Mouse (Mus musculus): ENCODE measurements at regions not wholly inside any gene's neighbourhood (a gene's known extent, or its start where the extent isn't known, plus 50 kb on each side); places are given as distances from the start of the nearest gene placed in this dataset.

GRCm38 (mm10) chr3:23426956-23427355, 1350.5 kb downstream of the Tbl1xr1 start:
- H3K27me3 ChIP-seq (ENCODE audit: control insufficient read depth, insufficient read depth, low read length), result no peaks in the 10 kb centered on the region
- H3K4me2 ChIP-seq (ENCODE audit: low read depth, low read length), result no peak overlapping the region
- no peaks in the 10 kb centered on the region for H3K9me3 ChIP-seq (replicated peaks; ENCODE audit: control insufficient read depth, low read length)
- H3K4me1 ChIP-seq (ENCODE audit: control insufficient read depth, insufficient read depth, low read length), result no peaks in the 10 kb centered on the region
- DNase-seq (ENCODE audit: low spot score) (no peak), ATAC-seq (replicated peaks; ENCODE audit: insufficient number of reproducible peaks, low FRiP score, low TSS enrichment, low read depth) (no peak)
- H3K4me3 ChIP-seq (ENCODE audit: low read depth, low read length), result no peak overlapping the region
- no peak overlapping the region for H3K27ac ChIP-seq (replicated peaks; ENCODE audit: low read depth, low read length)
- WGBS, result 85% methylated on average over 3 of the region's 3 CpGs
- no peaks in the 10 kb centered on the region for H3K36me3 ChIP-seq (replicated peaks; ENCODE audit: control insufficient read depth, insufficient read depth, low read depth, low read length)
- H3K9ac ChIP-seq (replicated peaks; ENCODE audit: low read length), result no peak overlapping the region

- Histone ChIP-seq H3K36me3 (replicated peaks; ENCODE audit: control insufficient read depth, insufficient read depth, low read depth, low read length) (no peaks in the 10 kb centered on the region), H3K27ac (replicated peaks; ENCODE audit: low read depth, low read length) (no peak overlapping the region), H3K4me1 (ENCODE audit: control insufficient read depth, insufficient read depth, low read length) (no peaks in the 10 kb centered on the region), H3K4me2 (ENCODE audit: low read depth, low read length) (no peak overlapping the region), H3K4me3 (ENCODE audit: low read depth, low read length) (no peak overlapping the region), H3K9ac (replicated peaks; ENCODE audit: low read length) (no peak overlapping the region), H3K27me3 (ENCODE audit: control insufficient read depth, insufficient read depth, low read length) (no peaks in the 10 kb centered on the region), H3K9me3 (replicated peaks; ENCODE audit: control insufficient read depth, low read length) (no peaks in the 10 kb centered on the region)
- DNase-seq (ENCODE audit: low spot score), result no peak
- ATAC-seq (replicated peaks; ENCODE audit: insufficient number of reproducible peaks, low FRiP score, low TSS enrichment, low read depth), result no peak
Observed at GRCm38 (mm10) chr3:23435016-23435415, 1358.6 kb downstream of the Tbl1xr1 start.

GRCm38 (mm10) chr3:23457720-23458119, 1381.3 kb downstream of the Tbl1xr1 start:
- ATAC-seq (replicated peaks; ENCODE audit: insufficient number of reproducible peaks, low FRiP score, low TSS enrichment, low read depth) (no peak), DNase-seq (ENCODE audit: low spot score) (no peak)
- Histone ChIP-seq H3K9ac (replicated peaks; ENCODE audit: low read length) (no peak overlapping the region), H3K4me1 (ENCODE audit: control insufficient read depth, insufficient read depth, low read length) (no peaks in the 10 kb centered on the region), H3K27me3 (ENCODE audit: control insufficient read depth, insufficient read depth, low read length) (no peaks in the 10 kb centered on the region), H3K4me2 (ENCODE audit: low read depth, low read length) (no peak overlapping the region), H3K27ac (replicated peaks; ENCODE audit: low read depth, low read length) (no peak overlapping the region), H3K9me3 (replicated peaks; ENCODE audit: control insufficient read depth, low read length) (no peaks in the 10 kb centered on the region), H3K4me3 (ENCODE audit: low read depth, low read length) (no peak overlapping the region), H3K36me3 (replicated peaks; ENCODE audit: control insufficient read depth, insufficient read depth, low read depth, low read length) (no peaks in the 10 kb centered on the region)
- WGBS, result 87% methylated on average over 1 of the region's 1 CpGs

- no peak overlapping the region for H3K4me3 ChIP-seq (ENCODE audit: low read depth, low read length)
- no peak overlapping the region for H3K9ac ChIP-seq (replicated peaks; ENCODE audit: low read length)
- DNase-seq (ENCODE audit: low spot score) (no peak), ATAC-seq (replicated peaks; ENCODE audit: insufficient number of reproducible peaks, low FRiP score, low TSS enrichment, low read depth) (no peak)
- no peaks in the 10 kb centered on the region for H3K9me3 ChIP-seq (replicated peaks; ENCODE audit: control insufficient read depth, low read length)
- H3K27ac ChIP-seq (replicated peaks; ENCODE audit: low read depth, low read length), result no peak overlapping the region
- H3K36me3 ChIP-seq (replicated peaks; ENCODE audit: control insufficient read depth, insufficient read depth, low read depth, low read length), result no peaks in the 10 kb centered on the region
- H3K4me1 ChIP-seq (ENCODE audit: control insufficient read depth, insufficient read depth, low read length), result no peaks in the 10 kb centered on the region
- no peaks in the 10 kb centered on the region for H3K27me3 ChIP-seq (ENCODE audit: control insufficient read depth, insufficient read depth, low read length)
- WGBS, result no CpG with 5 or more reads among the region's 1 CpGs
- H3K4me2 ChIP-seq (ENCODE audit: low read depth, low read length), result no peak overlapping the region
Observed at GRCm38 (mm10) chr3:23499889-23500288, 1423.4 kb downstream of the Tbl1xr1 start.

GRCm38 (mm10) chr3:23547546-23547945, 1471.1 kb downstream of the Tbl1xr1 start:
- Histone ChIP-seq H3K4me2 (ENCODE audit: low read depth, low read length) (no peak overlapping the region), H3K4me1 (ENCODE audit: control insufficient read depth, insufficient read depth, low read length) (no peaks in the 10 kb centered on the region), H3K9ac (replicated peaks; ENCODE audit: low read length) (no peak overlapping the region), H3K4me3 (ENCODE audit: low read depth, low read length) (no peak overlapping the region), H3K27me3 (ENCODE audit: control insufficient read depth, insufficient read depth, low read length) (no peaks in the 10 kb centered on the region), H3K36me3 (replicated peaks; ENCODE audit: control insufficient read depth, insufficient read depth, low read depth, low read length) (no peaks in the 10 kb centered on the region), H3K27ac (replicated peaks; ENCODE audit: low read depth, low read length) (no peak overlapping the region), H3K9me3 (replicated peaks; ENCODE audit: control insufficient read depth, low read length) (no peaks in the 10 kb centered on the region)
- ATAC-seq (replicated peaks; ENCODE audit: insufficient number of reproducible peaks, low FRiP score, low TSS enrichment, low read depth), result no peak
- DNase-seq (ENCODE audit: low spot score), result no peak
- WGBS, result 76% methylated on average over 3 of the region's 3 CpGs

- Histone ChIP-seq H3K27me3 (ENCODE audit: control insufficient read depth, insufficient read depth, low read length) (no peaks in the 10 kb centered on the region), H3K9ac (replicated peaks; ENCODE audit: low read length) (no peak overlapping the region), H3K27ac (replicated peaks; ENCODE audit: low read depth, low read length) (no peak overlapping the region), H3K4me1 (ENCODE audit: control insufficient read depth, insufficient read depth, low read length) (no peaks in the 10 kb centered on the region), H3K9me3 (replicated peaks; ENCODE audit: control insufficient read depth, low read length) (no peaks in the 10 kb centered on the region), H3K36me3 (replicated peaks; ENCODE audit: control insufficient read depth, insufficient read depth, low read depth, low read length) (no peaks in the 10 kb centered on the region), H3K4me2 (ENCODE audit: low read depth, low read length) (no peak overlapping the region), H3K4me3 (ENCODE audit: low read depth, low read length) (no peak overlapping the region)
- DNase-seq (ENCODE audit: low spot score), result no peak
- ATAC-seq (replicated peaks; ENCODE audit: insufficient number of reproducible peaks, low FRiP score, low TSS enrichment, low read depth), result no peak
- WGBS, result 74% methylated on average over 2 of the region's 2 CpGs
Observed at GRCm38 (mm10) chr3:23564340-23564739, 1487.9 kb downstream of the Tbl1xr1 start.

GRCm38 (mm10) chr3:23568806-23569205, 1492.4 kb downstream of the Tbl1xr1 start:
- no peaks in the 10 kb centered on the region for H3K4me1 ChIP-seq (ENCODE audit: control insufficient read depth, insufficient read depth, low read length)
- H3K9ac ChIP-seq (replicated peaks; ENCODE audit: low read length), result no peak overlapping the region
- H3K9me3 ChIP-seq (replicated peaks; ENCODE audit: control insufficient read depth, low read length), result no peaks in the 10 kb centered on the region
- no peaks in the 10 kb centered on the region for H3K36me3 ChIP-seq (replicated peaks; ENCODE audit: control insufficient read depth, insufficient read depth, low read depth, low read length)
- H3K27ac ChIP-seq (replicated peaks; ENCODE audit: low read depth, low read length), result no peak overlapping the region
- H3K4me3 ChIP-seq (ENCODE audit: low read depth, low read length), result no peak overlapping the region
- 97% methylated on average over 11 of the region's 12 CpGs for WGBS
- no peak overlapping the region for H3K4me2 ChIP-seq (ENCODE audit: low read depth, low read length)
- no peak for ATAC-seq (replicated peaks; ENCODE audit: insufficient number of reproducible peaks, low FRiP score, low TSS enrichment, low read depth)
- H3K27me3 ChIP-seq (ENCODE audit: control insufficient read depth, insufficient read depth, low read length), result no peaks in the 10 kb centered on the region
- no peak for DNase-seq (ENCODE audit: low spot score)

GRCm38 (mm10) chr3:23592506-23593141, 1516.2 kb downstream of the Tbl1xr1 start:
- ATAC-seq (replicated peaks; ENCODE audit: insufficient number of reproducible peaks, low FRiP score, low TSS enrichment, low read depth), result no peak

More at GRCm38 (mm10) chr3:23592506-23593141, 1516.2 kb downstream of the Tbl1xr1 start:
- H3K4me1 ChIP-seq (ENCODE audit: control insufficient read depth, insufficient read depth, low read length), result no peaks in the 10 kb centered on the region
- H3K4me2 ChIP-seq (ENCODE audit: low read depth, low read length), result no peak overlapping the region
- no peak overlapping the region for H3K27ac ChIP-seq (replicated peaks; ENCODE audit: low read depth, low read length)
- no peak overlapping the region for H3K9ac ChIP-seq (replicated peaks; ENCODE audit: low read length)
- H3K4me3 ChIP-seq (ENCODE audit: low read depth, low read length), result no peak overlapping the region
- H3K36me3 ChIP-seq (replicated peaks; ENCODE audit: control insufficient read depth, insufficient read depth, low read depth, low read length), result no peaks in the 10 kb centered on the region
- H3K9me3 ChIP-seq (replicated peaks; ENCODE audit: control insufficient read depth, low read length), result no peaks in the 10 kb centered on the region
- DNase-seq (ENCODE audit: low spot score), result no peak
- 84% methylated on average over 3 of the region's 3 CpGs for WGBS
- H3K27me3 ChIP-seq (ENCODE audit: control insufficient read depth, insufficient read depth, low read length), result no peaks in the 10 kb centered on the region
